Mouse (Mus musculus): ENCODE measurements around the gene Gm973. TPM values are rescaled to one million over a fixed set of nuclear protein-coding genes. Genes with fewer than 3 reads are reported as not detected.
"Not testable (repeated sequence)": the region's sequence is repeated elsewhere in the genome, so short reads cannot be mapped to it uniquely, and the experiment has no call there.

Gene Gm973
- polyA plus RNA-seq, 1 experiment = 4.7 TPM

DNA sequence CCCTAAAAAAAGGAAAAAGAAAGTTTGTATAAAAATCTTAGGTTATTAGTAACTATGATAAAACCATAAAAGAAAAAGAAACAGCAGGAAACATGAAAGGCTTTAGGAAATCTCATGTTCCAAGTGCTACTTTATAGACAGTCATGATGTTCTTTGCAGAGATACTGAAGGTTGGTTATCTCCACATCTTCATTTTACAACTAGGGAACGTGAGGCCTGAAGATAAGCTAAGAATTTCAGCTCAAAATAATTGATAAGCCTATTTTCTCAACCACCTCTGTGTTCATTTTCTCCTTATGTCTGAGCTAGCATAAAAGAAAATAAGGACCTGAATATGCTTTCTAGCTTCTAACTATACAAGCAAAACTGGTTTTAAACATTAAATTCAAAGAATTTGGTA lies 126.4 kb downstream of the Gm973 start:
- no peak overlapping the region for H3K4me3 ChIP-seq (replicated peaks; ENCODE audit: insufficient read depth, low read depth, low read length)
- no peak overlapping the region for H3K27ac ChIP-seq (ENCODE audit: insufficient read depth, low read length)
- no peaks in the 10 kb centered on the region for H3K4me1 ChIP-seq (ENCODE audit: control insufficient read depth, insufficient read depth, low read length)
- 97% methylated on average over 1 of the region's 1 CpGs for WGBS
- no peaks in the 10 kb centered on the region for H3K27me3 ChIP-seq (ENCODE audit: control insufficient read depth, insufficient read depth, low read length)
- no peak for TF ChIP-seq POLR2A (IDR thresholded peaks at IDR 0.05; ENCODE audit: borderline replicate concordance, insufficient read depth, low read length)
- no peak for TF ChIP-seq CTCF (IDR thresholded peaks at IDR 0.05; ENCODE audit: borderline replicate concordance, insufficient read depth, low read depth, low read length)
- no peak for DNase-seq

DNA sequence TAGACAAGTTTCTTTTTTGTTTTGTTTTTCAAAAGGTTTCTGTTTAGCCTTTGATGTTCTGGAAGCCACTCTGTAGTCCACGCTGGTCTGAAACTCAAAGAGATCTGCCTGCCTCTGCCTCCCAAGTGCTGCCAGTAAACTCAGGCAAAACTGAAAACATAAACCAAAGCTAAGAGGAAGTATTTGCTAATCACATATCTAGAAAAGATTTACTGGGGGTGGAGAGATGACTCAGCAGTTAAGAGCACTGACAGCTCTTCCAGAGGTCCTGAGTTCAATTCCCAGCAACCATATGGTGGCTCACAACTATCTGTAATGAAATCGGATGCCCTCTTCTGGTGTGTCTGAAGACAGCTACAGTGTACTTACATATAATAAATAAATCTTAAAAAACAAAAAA lies 130.4 kb downstream of the Gm973 start:
- not testable (repeated sequence) for H3K27me3 ChIP-seq (ENCODE audit: control insufficient read depth, insufficient read depth, low read length); H3K27ac ChIP-seq (ENCODE audit: insufficient read depth, low read length); H3K4me1 ChIP-seq (ENCODE audit: control insufficient read depth, insufficient read depth, low read length); DNase-seq; H3K4me3 ChIP-seq (replicated peaks; ENCODE audit: insufficient read depth, low read depth, low read length)
- 97% methylated on average over 2 of the region's 2 CpGs for WGBS

DNA sequence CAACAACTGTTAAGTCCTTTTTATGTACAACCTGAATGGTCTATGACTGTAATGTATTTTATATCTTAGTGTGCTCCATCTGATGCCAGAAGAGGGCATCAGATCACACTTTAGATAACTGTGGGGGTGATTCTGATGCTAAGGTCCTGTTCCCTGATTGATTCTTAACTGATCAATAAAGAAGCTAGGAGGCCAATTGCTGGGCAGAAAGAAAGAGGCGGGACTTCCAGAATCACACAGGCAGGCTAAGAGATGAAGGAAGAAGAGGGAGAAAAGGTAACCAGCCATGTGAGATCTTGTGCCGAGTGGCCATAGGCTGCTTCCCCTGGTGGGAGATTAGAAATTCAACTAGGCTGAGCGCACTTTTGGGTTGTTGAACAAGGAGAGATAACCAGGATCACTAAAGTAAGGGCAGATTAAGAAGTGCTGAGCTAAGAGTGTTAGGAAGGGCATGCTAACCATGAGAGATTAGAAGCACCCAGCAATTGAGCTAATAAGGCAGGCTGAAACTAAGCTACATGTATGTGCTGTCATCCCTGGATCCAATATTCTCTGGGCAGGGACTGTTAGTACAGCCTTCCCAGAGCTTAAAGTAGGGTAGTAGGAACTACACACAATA lies 135.2 kb downstream of the Gm973 start:
- DNase-seq = no peak
- Histone ChIP-seq H3K4me3 (replicated peaks; ENCODE audit: insufficient read depth, low read depth, low read length) (no peak overlapping the region), H3K4me1 (ENCODE audit: control insufficient read depth, insufficient read depth, low read length) (no peaks in the 10 kb centered on the region; the same call in 1 of the 2 replicates), H3K27me3 (ENCODE audit: control insufficient read depth, insufficient read depth, low read length) (no peaks in the 10 kb centered on the region), H3K27ac (ENCODE audit: insufficient read depth, low read length) (no peak overlapping the region)
- TF ChIP-seq POLR2A (IDR thresholded peaks at IDR 0.05; ENCODE audit: borderline replicate concordance, insufficient read depth, low read length) = no peak
- no peak for TF ChIP-seq CTCF (IDR thresholded peaks at IDR 0.05; ENCODE audit: borderline replicate concordance, insufficient read depth, low read depth, low read length)
- WGBS = 93% methylated on average over 3 of the region's 3 CpGs

DNA sequence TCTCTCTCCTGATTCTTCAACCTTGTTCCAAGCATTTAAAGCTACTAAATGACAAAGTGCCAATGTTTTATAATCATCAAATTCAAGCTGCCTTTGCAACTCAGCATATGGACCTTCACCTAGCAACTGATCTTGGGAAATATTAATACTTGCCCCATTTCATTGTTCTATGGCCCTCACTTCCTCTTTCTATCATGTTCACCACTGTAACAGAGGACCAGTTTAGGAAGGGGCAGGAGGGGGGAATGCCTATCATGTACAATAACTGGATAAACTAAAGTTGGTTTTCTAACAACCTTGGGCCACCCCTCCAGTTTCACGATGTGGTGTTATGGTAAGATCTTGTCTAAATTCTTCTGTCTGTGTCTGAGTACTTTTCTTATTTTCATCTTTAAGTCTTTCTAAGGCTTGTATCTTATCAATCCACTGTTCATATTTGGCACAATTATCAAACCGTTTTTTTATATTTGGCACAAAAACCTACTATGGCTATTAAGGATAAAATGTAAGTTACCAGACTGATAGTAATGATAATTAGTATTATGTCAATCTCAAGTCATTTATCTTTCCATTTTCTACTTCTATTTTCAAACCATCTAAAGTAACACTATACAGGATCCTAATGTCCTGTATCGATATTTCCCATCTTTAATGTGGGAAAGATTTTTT lies 137.3 kb downstream of the Gm973 start:
- no peaks in the 10 kb centered on the region for H3K27me3 ChIP-seq (ENCODE audit: control insufficient read depth, insufficient read depth, low read length)
- no peak overlapping the region for H3K27ac ChIP-seq (ENCODE audit: insufficient read depth, low read length)
- TF ChIP-seq CTCF (IDR thresholded peaks at IDR 0.05; ENCODE audit: borderline replicate concordance, insufficient read depth, low read depth, low read length) (no peak), POLR2A (IDR thresholded peaks at IDR 0.05; ENCODE audit: borderline replicate concordance, insufficient read depth, low read length) (no peak)
- no peaks in the 10 kb centered on the region; the same call in 1 of the 2 replicates for H3K4me1 ChIP-seq (ENCODE audit: control insufficient read depth, insufficient read depth, low read length)
- DNase-seq = no peak
- 91% methylated on average over 3 of the region's 3 CpGs for WGBS
- no peak overlapping the region for H3K4me3 ChIP-seq (replicated peaks; ENCODE audit: insufficient read depth, low read depth, low read length)

DNA sequence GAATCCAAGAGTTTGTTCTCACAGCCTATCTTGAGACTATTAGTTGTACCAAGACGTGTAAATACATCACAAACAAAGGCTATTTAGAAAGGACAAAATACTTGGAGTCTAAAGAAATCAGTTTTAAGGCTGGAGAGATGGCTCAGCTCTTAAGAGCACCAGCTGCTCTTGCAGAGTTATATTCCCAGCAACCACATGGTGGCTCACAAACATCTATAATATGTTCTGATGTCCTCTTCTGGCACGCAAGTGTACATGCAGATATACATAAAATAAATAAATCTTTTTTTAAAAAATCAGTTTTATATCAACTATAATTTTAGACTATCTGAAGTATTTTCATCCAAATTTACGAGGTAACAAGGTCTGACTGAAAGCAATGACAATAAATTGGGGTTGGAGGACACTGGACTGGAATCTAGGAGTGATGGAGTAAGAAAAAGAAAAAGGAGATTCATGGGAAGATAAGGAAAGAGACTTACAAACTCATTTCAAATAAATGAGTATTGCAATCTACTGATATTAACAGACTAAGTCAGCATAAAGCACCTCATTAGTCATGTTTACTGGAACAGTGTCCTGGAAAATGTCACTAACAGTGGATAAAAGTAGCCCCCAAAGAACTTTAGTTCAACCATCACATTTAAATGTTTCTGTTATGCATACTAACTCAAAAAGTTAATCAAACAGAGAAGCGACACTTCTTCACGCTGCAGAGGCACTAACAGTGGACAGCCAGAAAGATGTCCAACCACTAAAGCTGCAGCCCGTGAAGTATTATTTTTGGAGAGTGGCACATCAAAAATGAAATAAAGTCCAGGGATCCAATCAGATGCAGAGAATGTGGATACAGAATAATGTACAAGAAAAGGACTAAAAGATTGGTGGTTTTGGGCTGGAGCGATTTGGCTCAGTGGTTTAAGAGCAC lies 140.4 kb downstream of the Gm973 start:
- H3K4me1 ChIP-seq (ENCODE audit: control insufficient read depth, insufficient read depth, low read length) = no peaks in the 10 kb centered on the region; the same call in 1 of the 2 replicates
- H3K27me3 ChIP-seq (ENCODE audit: control insufficient read depth, insufficient read depth, low read length) = no peaks in the 10 kb centered on the region
- TF ChIP-seq CTCF (IDR thresholded peaks at IDR 0.05; ENCODE audit: borderline replicate concordance, insufficient read depth, low read depth, low read length) (no peak), POLR2A (IDR thresholded peaks at IDR 0.05; ENCODE audit: borderline replicate concordance, insufficient read depth, low read length) (no peak)
- H3K4me3 ChIP-seq (replicated peaks; ENCODE audit: insufficient read depth, low read depth, low read length) = no peak overlapping the region
- 86% methylated on average over 7 of the region's 7 CpGs for WGBS
- no peak overlapping the region for H3K27ac ChIP-seq (ENCODE audit: insufficient read depth, low read length)
- no peak for DNase-seq

DNA sequence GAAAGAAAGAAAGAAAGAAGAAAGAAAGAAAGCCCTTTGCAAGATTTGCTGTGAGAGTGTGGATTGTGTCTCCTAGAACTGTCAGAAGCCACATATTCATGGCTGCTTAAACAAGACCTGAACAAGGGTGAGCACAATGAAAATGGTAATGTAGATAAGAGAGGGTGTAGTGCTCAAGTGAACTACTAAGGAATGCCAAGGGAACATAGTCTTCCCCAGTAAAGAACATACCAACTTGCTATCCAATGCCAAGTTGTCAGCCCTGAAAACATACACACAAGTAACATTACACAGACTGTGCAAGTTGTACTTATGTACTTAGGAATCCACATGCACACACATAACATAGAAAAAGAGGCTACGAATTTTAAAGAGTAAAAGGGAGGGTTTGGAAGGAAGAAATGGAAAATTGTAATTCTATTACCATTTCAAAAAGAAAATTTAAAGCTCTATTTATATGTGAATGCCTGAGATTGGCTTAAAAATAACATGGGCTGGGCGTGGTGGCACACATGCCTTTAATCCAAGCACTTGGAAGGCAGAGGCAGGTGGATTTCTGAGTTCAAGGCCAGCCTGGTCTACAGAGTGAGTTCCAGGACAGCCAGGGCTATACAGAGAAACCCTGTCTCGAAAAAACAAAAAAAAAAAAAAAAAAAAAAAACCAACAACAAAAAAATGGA lies 147.5 kb downstream of the Gm973 start:
- Histone ChIP-seq H3K4me3 (replicated peaks; ENCODE audit: insufficient read depth, low read depth, low read length) (no peak overlapping the region), H3K4me1 (ENCODE audit: control insufficient read depth, insufficient read depth, low read length) (no peaks in the 10 kb centered on the region), H3K27me3 (ENCODE audit: control insufficient read depth, insufficient read depth, low read length) (no peaks in the 10 kb centered on the region), H3K27ac (ENCODE audit: insufficient read depth, low read length) (no peak overlapping the region)
- WGBS = 79% methylated on average over 3 of the region's 3 CpGs
- no peak for TF ChIP-seq CTCF (IDR thresholded peaks at IDR 0.05; ENCODE audit: borderline replicate concordance, insufficient read depth, low read depth, low read length)
- no peak for TF ChIP-seq POLR2A (IDR thresholded peaks at IDR 0.05; ENCODE audit: borderline replicate concordance, insufficient read depth, low read length)
- no peak for DNase-seq

DNA sequence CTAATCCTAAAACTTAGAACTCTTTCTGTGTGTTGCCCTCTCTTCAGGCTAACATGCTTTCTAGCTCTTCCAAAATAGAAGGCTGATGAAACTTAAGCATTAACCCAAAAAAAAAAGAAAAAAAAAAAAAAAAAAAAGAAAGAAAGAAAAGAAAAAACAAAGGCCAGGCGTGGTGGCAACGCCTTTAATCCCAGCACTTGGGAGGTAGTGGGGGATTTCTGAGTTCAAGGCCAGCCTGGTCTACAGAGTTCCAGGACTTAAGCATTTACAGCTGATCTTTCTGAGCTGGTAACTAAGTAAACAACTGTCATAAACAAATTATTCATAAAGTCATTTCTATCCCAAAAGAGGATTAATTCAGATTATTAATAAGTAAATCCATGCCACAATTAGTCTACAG lies 152.8 kb downstream of the Gm973 start:
- no peaks in the 10 kb centered on the region for H3K4me1 ChIP-seq (ENCODE audit: control insufficient read depth, insufficient read depth, low read length)
- no peak overlapping the region for H3K4me3 ChIP-seq (replicated peaks; ENCODE audit: insufficient read depth, low read depth, low read length)
- DNase-seq = no peak
- WGBS = 82% methylated on average over 2 of the region's 2 CpGs
- H3K27me3 ChIP-seq (ENCODE audit: control insufficient read depth, insufficient read depth, low read length) = no peaks in the 10 kb centered on the region
- H3K27ac ChIP-seq (ENCODE audit: insufficient read depth, low read length) = no peak overlapping the region
- TF ChIP-seq POLR2A (IDR thresholded peaks at IDR 0.05; ENCODE audit: borderline replicate concordance, insufficient read depth, low read length) (no peak), CTCF (IDR thresholded peaks at IDR 0.05; ENCODE audit: borderline replicate concordance, insufficient read depth, low read depth, low read length) (no peak)

Measured in cerebellum, adult 2 months (tissue).